In genomic region chr11:98982773-98983133, GRCm38 (mm10) we compare ENCODE assay signal across 9 mouse cellular contexts. TPM values are rescaled to one million over a fixed set of nuclear protein-coding genes. Genes with fewer than 3 reads are reported as not detected.
A peak's percentile ranks its signal among the peaks of the same experiment; 100 is the strongest.
DNase-seq lines count a peak whose midpoint lies in the region; ATAC-seq and TF ChIP-seq lines count a peak whose summit lies in the region.
"Had no signal": no experiment of that assay in that cellular context is flagged by ENCODE, and none has a peak within 500 bp of the region (broad histone marks: within the 10 kb centered on the region; RNA-seq: fewer than 3 reads in every experiment).

Gjd3 (minus strand) TSS chr11:98983016.

- no peaks in the 10 kb centered on the region for H3K36me3 ChIP-seq in heart, embryonic 14.5 days (ENCODE audit: control insufficient read depth, insufficient read depth, low read length)
- no peaks in the 10 kb centered on the region for H3K36me3 ChIP-seq in ES-E14 (ENCODE audit: control insufficient read depth, insufficient read depth, low read length, poor library complexity, severe bottlenecking)
- 0 out of 2 replicates have a peak, but pooled peaks cover 2% of the 10 kb centered on the region for H3K36me3 ChIP-seq in hindbrain, embryonic 10.5 days
- peaks cover 3% of the 10 kb centered on the region for H3K36me3 ChIP-seq in midbrain, embryonic 10.5 days

- in situ Hi-C loops in ES-E14 (cut with MboI; ENCODE audit: low sequenced_read_pairs in 2 of 2, unreplicated experiment in 2 of 2) = no loop called here

- WGBS in heart, embryonic 14.5 days = 3% methylated on average over 25 of the region's 28 CpGs
- under 1% methylated on average over 28 of the region's 28 CpGs for WGBS in hindbrain, embryonic 10.5 days
- WGBS in midbrain, embryonic 10.5 days = 1% methylated on average over 28 of the region's 28 CpGs

- peaks cover 6% of the 10 kb centered on the region; the same call in 1 of the 2 replicates for H3K27me3 ChIP-seq in heart, embryonic 14.5 days (ENCODE audit: control insufficient read depth, insufficient read depth, low read length)
- peaks cover 50% of the 10 kb centered on the region for H3K27me3 ChIP-seq in hindbrain, embryonic 10.5 days (ENCODE audit: insufficient read depth, poor library complexity, severe bottlenecking)
- H3K27me3 ChIP-seq in midbrain, embryonic 10.5 days (ENCODE audit: low read depth, poor library complexity, severe bottlenecking) = peaks cover 62% of the 10 kb centered on the region

- no peak for ATAC-seq in heart, embryonic 14.5 days (ENCODE audit: insufficient number of reproducible peaks, insufficient read depth, low FRiP score, low read depth)
- no peak for ATAC-seq in CD4-positive, CD25-positive, alpha-beta regulatory T cell, adult 4 months

- no peaks in the 10 kb centered on the region for H3K9me3 ChIP-seq in heart, embryonic 14.5 days (ENCODE audit: control insufficient read depth, low read length)
- no peaks in the 10 kb centered on the region for H3K9me3 ChIP-seq in ES-E14 (ENCODE audit: control insufficient read depth, insufficient read depth, low read depth, low read length)
- no peaks in the 10 kb centered on the region for H3K9me3 ChIP-seq in hindbrain, embryonic 10.5 days
- no peaks in the 10 kb centered on the region for H3K9me3 ChIP-seq in midbrain, embryonic 10.5 days (replicated peaks)

- no peak for DNase-seq in heart, postnatal 4 days
- DNase-seq in ES-E14 (ENCODE audit: low read depth, low spot score) = no peak
- no peak for DNase-seq in hindbrain, embryonic 10.5 days (ENCODE audit: low spot score)
- no peak for DNase-seq in midbrain, embryonic 10.5 days (ENCODE audit: low spot score)
- no peak for DNase-seq in thymus, postnatal 25 days
- no peak for DNase-seq in layer of hippocampus, postnatal 10 days (ENCODE audit: low spot score in 2 of 2)

- peak within 1 kb of the TSS; percentile 71 for H3K9ac ChIP-seq in heart, embryonic 14.5 days (ENCODE audit: low read length)
- peak within 1 kb of the TSS; percentile 65 for H3K9ac ChIP-seq in ES-E14 (ENCODE audit: insufficient read depth, low read depth, low read length, poor library complexity, severe bottlenecking)

- H3K4me2 ChIP-seq in heart, embryonic 14.5 days (ENCODE audit: low read length) = peak within 1 kb of the TSS; percentile 91

- peak within 1 kb of the TSS; percentile 45 to 48 for H3K4me3 ChIP-seq in heart, embryonic 14.5 days (ENCODE audit: control insufficient read depth in 1 of 2, insufficient read depth in 1 of 2, low read depth in 1 of 2, low read length in 2 of 2)
- H3K4me3 ChIP-seq in ES-E14 (ENCODE audit: insufficient read depth in 1 of 2, low read depth in 1 of 2, low read length in 2 of 2, poor library complexity in 1 of 2, severe bottlenecking in 1 of 2) = peak within 1 kb of the TSS; percentile 74 to 79
- peak within 1 kb of the TSS; percentile 63 for H3K4me3 ChIP-seq in hindbrain, embryonic 10.5 days
- H3K4me3 ChIP-seq in midbrain, embryonic 10.5 days = peak within 1 kb of the TSS; percentile 61

- H3K27ac ChIP-seq in heart, embryonic 14.5 days (replicated peaks in 1 of 2; ENCODE audit: control insufficient read depth in 1 of 2, insufficient read depth in 1 of 2, low read depth in 2 of 2, low read length in 2 of 2) = peak within 1 kb of the TSS in 1 of 2 experiments; percentile 26; a peak in 1 of 4 replicates
- no peak within 1 kb of the TSS for H3K27ac ChIP-seq in ES-E14 (ENCODE audit: insufficient read depth, low read depth, low read length, poor library complexity, severe bottlenecking)
- peak within 1 kb of the TSS; percentile 83 for H3K27ac ChIP-seq in hindbrain, embryonic 10.5 days
- peak within 1 kb of the TSS; percentile 74 for H3K27ac ChIP-seq in midbrain, embryonic 10.5 days (replicated peaks)

- H3K4me1 ChIP-seq in heart, embryonic 14.5 days (ENCODE audit: control insufficient read depth in 2 of 2, insufficient read depth in 2 of 2, low read length in 2 of 2) = peaks cover 12 to 35% of the 10 kb centered on the region in 2 experiments
- peaks cover 0 to 26% of the 10 kb centered on the region in 2 experiments; a peak in 2 of 4 replicates for H3K4me1 ChIP-seq in ES-E14 (ENCODE audit: control insufficient read depth in 2 of 2, insufficient read depth in 2 of 2, low read length in 2 of 2, poor library complexity in 1 of 2)
- peaks cover 41% of the 10 kb centered on the region for H3K4me1 ChIP-seq in hindbrain, embryonic 10.5 days (replicated peaks)
- peaks cover 20% of the 10 kb centered on the region for H3K4me1 ChIP-seq in midbrain, embryonic 10.5 days

TF ChIP-seq in ES-E14, 5 proteins besides CTCF, POLR2A, EP300 and RAD21:
- no peak for TF ChIP-seq MAFK (IDR thresholded peaks at IDR 0.05; ENCODE audit: insufficient read depth, low read depth, low read length)
- TF ChIP-seq ZNF384 (IDR thresholded peaks at IDR 0.05; ENCODE audit: low read depth, low read length) = no peak
- TF ChIP-seq HCFC1 (IDR thresholded peaks at IDR 0.05; ENCODE audit: borderline replicate concordance, insufficient read depth, low read length) = no peak
- no peak for TF ChIP-seq ZC3H11A (IDR thresholded peaks at IDR 0.05; ENCODE audit: borderline replicate concordance, low read depth, low read length)
- TF ChIP-seq CHD2 (IDR thresholded peaks at IDR 0.05; ENCODE audit: low read depth, low read length) = no peak
TF ChIP-seq in ES-E14: peak in this region for 0.

RNA-seq across cellular contexts. Expression of gene Gjd3, which starts in this region (rescaled TPM):
- polyA plus RNA-seq in heart, embryonic 14.5 days (2014; fragmentation: Nextera tagmentation; extraction: Ambion mirVana) = 1.00 and 2.3 TPM in 2 replicates
- 1 to 10 TPM; 2.0 to 2.5 TPM for total RNA-seq in heart, postnatal 4 days (2021)
- 0.27 and 1.7 TPM in 2 replicates for total RNA-seq in ES-E14 (2012; rRNA removed)
- polyA plus RNA-seq in hindbrain, embryonic 10.5 days (2016; fragmentation: Nextera tagmentation; extraction: Ambion mirVana) = 0.44 TPM in 1 of 2 replicates, not detected in the other
- polyA plus RNA-seq in midbrain, embryonic 10.5 days (2016; fragmentation: Nextera tagmentation; extraction: Ambion mirVana) = 0.16 TPM in 1 of 2 replicates, not detected in the other
- not detected for polyA plus RNA-seq in CD4-positive, CD25-positive, alpha-beta regulatory T cell, adult 4 months (2017; shearing (Covaris generic))
- total RNA-seq in layer of hippocampus, postnatal 10 days (2021) = 1 to 10 TPM; 2.4 to 3.6 TPM
- total RNA-seq: MEL had no signal
